Mouse (Mus musculus) hindbrain, embryonic 16.5 days (tissue): ENCODE results near the gene Abhd4. TPM values are rescaled to one million over a fixed set of nuclear protein-coding genes. Genes with fewer than 3 reads are reported as not detected.
A peak's percentile ranks its signal among the peaks of the same experiment; 100 is the strongest.
"Not testable (repeated sequence)": the region's sequence is repeated elsewhere in the genome, so short reads cannot be mapped to it uniquely, and the experiment has no call there.

Source experiments
- ATAC-seq: fragments of 200-750 bp; cut with Nextera tagmentation; 2 replicates; pipeline ENCODE4 v1.8.0; 2017; ENCODE audit warnings: moderate TSS enrichment, moderate library complexity
- H3K27ac ChIP-seq: fragments of 300-500 bp; sonication (generic); 2 replicates; pipeline ENCODE4 v1.5.1; 2014; ENCODE audit warnings: low read depth, mild to moderate bottlenecking, control low read depth, low read length, moderate library complexity
- H3K27me3 ChIP-seq: fragments of 300-500 bp; sonication (generic); replicated peaks from 2 replicates; pipeline ENCODE4 v1.6.1; 2014; ENCODE audit warnings: low read length; ENCODE audit not compliant: control insufficient read depth, insufficient read depth
- H3K36me3 ChIP-seq: fragments of 300-500 bp; sonication (generic); 2 replicates; pipeline ENCODE4 v1.6.1; 2014; ENCODE audit warnings: mild to moderate bottlenecking, low read length, moderate library complexity, mixed read lengths; ENCODE audit not compliant: control insufficient read depth, insufficient read depth
- H3K4me1 ChIP-seq: fragments of 300-500 bp; sonication (generic); 2 replicates; pipeline ENCODE4 v1.6.1; 2014; ENCODE audit warnings: low read depth, low read length; ENCODE audit not compliant: control insufficient read depth, insufficient read depth
- H3K4me2 ChIP-seq: fragments of 300-500 bp; sonication (generic); 2 replicates; pipeline ENCODE4 v1.6.1; 2014; ENCODE audit warnings: mild to moderate bottlenecking, low read length, control low read depth, moderate library complexity
- H3K4me3 ChIP-seq: fragments of 300-500 bp; sonication (generic); 2 replicates; pipeline ENCODE4 v1.5.1; 2014; ENCODE audit warnings: mild to moderate bottlenecking, low read length, control low read depth, moderate library complexity
- H3K9ac ChIP-seq: fragments of 300-500 bp; sonication (generic); 2 replicates; pipeline ENCODE4 v1.6.1; 2014; ENCODE audit warnings: low read depth, mild to moderate bottlenecking, control low read depth, low read length, moderate library complexity
- H3K9me3 ChIP-seq: fragments of 300-500 bp; sonication (generic); 2 replicates; pipeline ENCODE4 v1.6.1; 2014; ENCODE audit warnings: mild to moderate bottlenecking, low read length, moderate library complexity; ENCODE audit not compliant: control insufficient read depth
- WGBS: fragments of 180-500 bp; shearing (Covaris S2); extraction: QIAGEN DNeasy Blood & Tissue Kit; methylation state at CpG from one replicate; pipeline ENCODE4 v1.1.7; 2014; 5-methylcytosine and 5-hydroxymethylcytosine counted together
- polyA plus RNA-seq: library from polyadenylated mRNA; unstranded; fragments of >200 nt; fragmentation: Nextera tagmentation; extraction: Ambion mirVana; gene quantifications from 2 replicates; pipeline ENCODE4 v1.2.1, GENCODE M21; 2015

Gene Abhd4
- polyA plus RNA-seq, 1 experiment from 2014 or later, result 75.2 TPM

- H3K9ac ChIP-seq, result no peak overlapping the region
- H3K4me3 ChIP-seq, result no peak overlapping the region
- 55% methylated on average over 16 of the region's 16 CpGs for WGBS
- H3K4me2 ChIP-seq, result peak overlapping the region; percentile 61; the same call in 1 of the 2 replicates
- H3K4me1 ChIP-seq, result peaks cover 19% of the 10 kb centered on the region
- H3K9me3 ChIP-seq, result no peaks in the 10 kb centered on the region
- no peaks in the 10 kb centered on the region for H3K36me3 ChIP-seq
- no peaks in the 10 kb centered on the region for H3K27me3 ChIP-seq
- no peak overlapping the region for H3K27ac ChIP-seq
- no peak for ATAC-seq
These were observed 26.8 kb upstream of the Abhd4 start for GRCm38 (mm10) chr14:54226911-54227811.

GRCm38 (mm10) chr14:54227911-54228451 is 26.0 kb upstream of the Abhd4 start:
- Histone ChIP-seq H3K9ac (peak overlapping the region; percentile 50; the same call in 1 of the 2 replicates), H3K27ac (peak overlapping the region; percentile 51), H3K36me3 (no peaks in the 10 kb centered on the region), H3K4me1 (peaks cover 21% of the 10 kb centered on the region), H3K4me3 (peak overlapping the region; percentile 36), H3K27me3 (no peaks in the 10 kb centered on the region), H3K4me2 (peak overlapping the region; percentile 61), H3K9me3 (no peaks in the 10 kb centered on the region)
- ATAC-seq, result peak; percentile 37
- under 1% methylated on average over 10 of the region's 10 CpGs for WGBS

DNA sequence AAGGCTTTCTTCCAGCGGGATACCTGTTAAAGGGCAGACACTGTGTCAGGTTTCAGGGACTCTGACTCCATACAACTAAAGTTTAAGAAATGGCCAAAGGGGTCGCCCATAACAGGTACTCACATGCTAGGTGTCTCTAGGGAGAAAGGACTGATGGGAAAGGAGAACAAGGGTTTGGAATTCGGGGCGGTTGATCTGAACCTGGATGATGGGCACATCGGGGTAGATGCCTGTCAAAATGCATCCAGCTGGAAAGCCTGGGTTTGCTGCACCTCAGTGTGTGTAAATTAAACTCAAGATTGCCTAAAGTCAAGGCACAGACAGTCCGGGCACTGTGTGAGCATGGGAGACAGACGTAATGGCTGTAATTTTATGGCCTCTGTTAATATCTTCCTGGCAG is 25.5 kb upstream of the Abhd4 start:
- peak overlapping the region; percentile 61 for H3K4me2 ChIP-seq
- WGBS, result 13% methylated on average over 7 of the region's 7 CpGs
- H3K27me3 ChIP-seq, result no peaks in the 10 kb centered on the region
- no peaks in the 10 kb centered on the region for H3K36me3 ChIP-seq
- peak overlapping the region; percentile 74 for H3K27ac ChIP-seq
- H3K9ac ChIP-seq, result peak overlapping the region; percentile 64; the same call in 1 of the 2 replicates
- H3K4me1 ChIP-seq, result peaks cover 21% of the 10 kb centered on the region
- peak; percentile 27; the same call in 1 of the 2 replicates for ATAC-seq
- no peak overlapping the region for H3K4me3 ChIP-seq
- no peaks in the 10 kb centered on the region for H3K9me3 ChIP-seq

DNA sequence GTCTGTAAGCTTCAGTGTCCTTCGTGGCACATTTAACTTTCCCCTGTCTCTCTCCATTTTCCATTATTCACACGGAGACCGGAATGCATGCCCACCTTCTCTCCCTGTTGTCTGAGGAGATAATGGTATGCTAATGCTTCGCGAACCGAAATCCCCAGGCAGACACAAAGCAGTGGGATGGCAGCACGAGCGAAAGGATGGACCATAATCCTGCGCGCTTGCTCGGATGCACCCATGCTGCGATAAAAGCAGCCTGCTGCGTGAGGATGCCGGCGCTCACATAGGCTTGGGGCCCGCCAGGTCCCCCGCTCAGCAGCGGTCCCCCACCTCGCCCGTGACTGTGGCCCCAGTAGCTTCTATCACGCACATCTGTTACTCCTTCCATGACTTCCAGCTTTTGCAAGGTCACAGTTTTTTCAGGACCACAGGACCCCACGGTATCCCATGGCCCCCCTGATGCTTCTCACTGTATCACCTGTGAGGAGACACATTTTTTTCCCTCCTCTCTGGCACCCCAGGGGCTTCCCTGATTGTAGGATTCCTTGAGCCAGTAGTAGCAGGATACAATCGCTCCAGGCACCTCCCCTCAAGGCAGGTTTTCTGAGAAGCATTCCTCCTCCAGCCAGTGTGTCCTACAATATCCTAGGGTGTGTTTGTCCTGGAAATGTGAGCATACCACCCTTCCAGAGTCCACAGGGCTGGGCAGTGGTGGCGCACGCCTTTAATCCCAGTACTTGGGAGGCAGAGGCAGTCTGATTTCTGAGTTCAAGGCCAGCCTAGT is 24.9 kb upstream of the Abhd4 start:
- Histone ChIP-seq H3K36me3 (no peaks in the 10 kb centered on the region), H3K9ac (peak overlapping the region; percentile 64), H3K27me3 (no peaks in the 10 kb centered on the region), H3K4me3 (peak overlapping the region; percentile 30), H3K27ac (peak overlapping the region; percentile 74), H3K4me2 (peak overlapping the region; percentile 61), H3K4me1 (peaks cover 21% of the 10 kb centered on the region), H3K9me3 (no peaks in the 10 kb centered on the region)
- ATAC-seq, result peak; percentile 46; the same call in 1 of the 2 replicates
- WGBS, result 7% methylated on average over 24 of the region's 25 CpGs

- H3K4me3 ChIP-seq, H3K36me3 ChIP-seq, H3K9me3 ChIP-seq, ATAC-seq, H3K4me2 ChIP-seq, H3K27ac ChIP-seq, H3K9ac ChIP-seq, H3K27me3 ChIP-seq: not testable (repeated sequence)
- H3K4me1 ChIP-seq, result peaks cover 17% of the 10 kb centered on the region
- WGBS, result 79% methylated on average over 3 of the region's 4 CpGs
These were observed 24.1 kb upstream of the Abhd4 start for GRCm38 (mm10) chr14:54229849-54230248.

GRCm38 (mm10) chr14:54230638-54231150 is 23.3 kb upstream of the Abhd4 start:
- WGBS, result 84% methylated on average over 14 of the region's 14 CpGs
- Histone ChIP-seq H3K4me2 (no peak overlapping the region), H3K9ac (no peak overlapping the region), H3K36me3 (no peaks in the 10 kb centered on the region), H3K27me3 (no peaks in the 10 kb centered on the region), H3K4me3 (no peak overlapping the region), H3K27ac (no peak overlapping the region), H3K4me1 (peaks cover 13% of the 10 kb centered on the region), H3K9me3 (no peaks in the 10 kb centered on the region)
- no peak for ATAC-seq

DNA sequence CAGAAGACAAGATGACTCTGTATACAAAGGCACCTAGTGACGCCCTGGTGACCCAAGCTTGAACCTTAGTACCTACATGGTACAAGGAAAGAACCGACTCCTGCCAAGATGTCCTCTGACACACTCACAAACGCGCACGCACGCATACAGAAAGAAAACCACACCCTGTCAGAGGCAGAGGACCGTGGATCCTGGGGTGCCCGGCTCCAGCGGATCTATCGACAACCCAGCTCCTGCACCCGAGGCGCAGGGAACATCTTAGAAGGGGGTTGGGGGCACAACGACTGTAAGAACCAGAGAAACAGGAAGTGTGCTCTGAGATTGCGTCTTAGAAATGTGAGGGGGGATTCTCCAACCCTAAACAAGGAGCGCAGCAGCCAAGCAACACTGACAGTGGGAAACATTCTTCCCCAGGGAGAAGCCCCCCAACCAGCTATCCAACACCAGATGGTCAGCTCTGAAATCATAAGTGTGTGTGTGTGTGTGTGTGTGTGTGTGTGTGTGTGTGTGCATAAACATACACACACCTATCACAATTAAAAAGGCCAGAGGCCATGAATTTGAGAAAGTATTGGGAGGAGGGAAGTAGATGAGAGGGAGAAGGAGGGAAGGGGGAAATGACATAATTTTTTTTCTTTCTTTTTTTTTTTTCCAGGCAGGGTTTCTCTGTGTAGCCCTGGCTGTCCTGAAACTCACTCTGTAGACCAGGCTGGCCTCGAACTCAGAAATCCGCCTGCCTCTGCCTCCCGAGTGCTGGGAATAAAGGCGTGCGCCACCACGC is 22.6 kb upstream of the Abhd4 start:
- no peak overlapping the region for H3K9ac ChIP-seq
- H3K4me2 ChIP-seq, result no peak overlapping the region
- 90% methylated on average over 21 of the region's 21 CpGs for WGBS
- H3K27ac ChIP-seq, result no peak overlapping the region
- no peak for ATAC-seq
- no peaks in the 10 kb centered on the region for H3K9me3 ChIP-seq
- no peak overlapping the region for H3K4me3 ChIP-seq
- peaks cover 13% of the 10 kb centered on the region for H3K4me1 ChIP-seq
- no peaks in the 10 kb centered on the region for H3K27me3 ChIP-seq
- H3K36me3 ChIP-seq, result no peaks in the 10 kb centered on the region

- H3K27ac ChIP-seq, result no peak overlapping the region
- ATAC-seq, result no peak
These were observed 21.8 kb upstream of the Abhd4 start for GRCm38 (mm10) chr14:54232143-54232542.

More at GRCm38 (mm10) chr14:54232143-54232542, 21.8 kb upstream of the Abhd4 start:
- H3K4me3 ChIP-seq, result no peak overlapping the region
- no peak overlapping the region for H3K9ac ChIP-seq
- WGBS, result 44% methylated on average over 9 of the region's 9 CpGs
- no peaks in the 10 kb centered on the region for H3K36me3 ChIP-seq
- H3K27me3 ChIP-seq, result no peaks in the 10 kb centered on the region
- no peaks in the 10 kb centered on the region for H3K9me3 ChIP-seq
- H3K4me2 ChIP-seq, result no peak overlapping the region
- peaks cover 13% of the 10 kb centered on the region for H3K4me1 ChIP-seq
